Mouse (Mus musculus): ENCODE results near the gene Kcna2.

DNA sequence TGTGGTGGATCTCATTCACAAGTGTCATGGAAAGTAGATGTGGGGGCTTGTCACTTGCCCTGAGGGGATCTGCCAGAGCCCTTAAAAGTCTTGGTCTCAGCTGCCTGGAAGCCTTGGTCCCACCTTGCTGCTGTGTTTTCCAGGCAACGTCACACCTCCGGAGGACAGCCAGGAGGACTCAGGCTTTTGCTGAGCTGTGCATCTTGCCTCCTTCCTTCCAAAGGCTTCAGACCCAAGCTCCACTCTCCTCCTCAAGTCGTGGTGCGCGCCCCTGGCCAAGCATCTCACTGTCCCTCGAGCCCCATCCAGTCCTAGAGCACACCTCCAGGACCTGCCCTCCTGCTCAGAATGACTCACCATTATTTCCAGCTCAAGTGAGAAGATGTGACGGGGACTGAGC is 2.1 kb downstream of the Kcna2 start:
- TF ChIP-seq CTCF (conservative IDR thresholded peaks at IDR 0.05; ENCODE audit: low read length) (no peak), NANOG (IDR thresholded peaks at IDR 0.05; ENCODE audit: borderline replicate concordance, low read length) (no peak)

All from E14TG2a.4 (cell line).